Mouse (Mus musculus) testis, adult 2 months (tissue): ENCODE measurements at regions not wholly inside any gene's neighbourhood (a gene's known extent, or its start where the extent isn't known, plus 50 kb on each side); places are given as distances from the start of the nearest gene placed in this dataset.

Experiments
- CTCF ChIP-seq: fragments of 200-500 bp; IDR thresholded peaks from 2 replicates; pipeline ENCODE4 v1.5.1; 2012; ENCODE audit warnings: low read depth, mild to moderate bottlenecking, inconsistent platforms, low read length, moderate library complexity; ENCODE audit not compliant: control insufficient read depth, insufficient read depth, insufficient replicate concordance
- POLR2A ChIP-seq: fragments of 200-500 bp; IDR thresholded peaks from 2 replicates; pipeline ENCODE4 v1.6.1; 2012; ENCODE audit warnings: low read depth, mild to moderate bottlenecking, inconsistent platforms, low read length, moderate library complexity; ENCODE audit not compliant: control insufficient read depth

DNA sequence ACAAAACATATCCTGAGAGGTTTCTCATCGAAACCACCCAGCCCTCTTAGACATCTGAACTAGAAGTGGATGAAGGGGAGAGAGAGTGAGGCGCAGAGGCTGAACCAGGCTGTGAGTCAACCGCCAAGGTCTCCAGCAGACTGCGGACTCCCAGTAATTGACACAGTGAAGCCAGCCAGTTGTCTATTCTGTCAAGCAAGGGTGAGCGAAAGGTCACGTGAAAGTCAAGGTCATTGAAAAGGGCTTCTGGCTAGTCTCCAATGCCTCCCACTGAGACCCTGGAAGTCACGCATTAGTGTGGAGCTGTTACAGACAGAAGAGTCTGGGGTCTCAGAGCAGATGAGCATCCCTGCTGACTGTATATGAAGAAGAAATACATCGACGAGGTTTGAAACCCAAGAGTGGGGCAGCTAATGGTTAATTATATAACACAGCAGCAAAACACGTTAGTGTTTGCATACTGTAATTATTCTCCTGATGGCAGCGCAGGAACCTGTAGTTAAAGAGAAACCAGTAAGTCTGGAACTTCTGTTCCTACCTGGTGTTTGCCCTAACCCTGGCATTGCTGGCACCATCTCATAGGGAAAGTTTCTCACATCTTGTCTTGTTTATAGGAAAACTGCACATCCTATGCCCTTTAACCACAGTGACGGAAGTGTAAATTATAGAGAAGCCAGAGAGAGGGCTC is 181.5 kb upstream of the Jmjd1c start:
- no peak for TF ChIP-seq CTCF
- no peak for TF ChIP-seq POLR2A
